Mouse (Mus musculus) cortical plate, adult 2 months (tissue): Measurements from ENCODE around the gene Bbs9. TPM values are rescaled to one million over a fixed set of nuclear protein-coding genes. Genes with fewer than 3 reads are reported as not detected.

Experiments
- H3K27ac ChIP-seq: fragments of 200-500 bp; 2 replicates; pipeline ENCODE4 v1.5.1; 2012; ENCODE audit warnings: low read length, control low read depth, inconsistent platforms; ENCODE audit not compliant: insufficient read depth
- H3K4me1 ChIP-seq: fragments of 200-500 bp; 2 replicates; pipeline ENCODE4 v1.6.1; 2011; ENCODE audit warnings: low read length; ENCODE audit not compliant: control insufficient read depth, insufficient read depth
- H3K4me3 ChIP-seq: fragments of 200-500 bp; 2 replicates; pipeline ENCODE4 v1.5.1; 2011; ENCODE audit warnings: mild to moderate bottlenecking, low read length, control low read depth; ENCODE audit not compliant: insufficient read depth
- CTCF ChIP-seq: fragments of 200-500 bp; IDR thresholded peaks from 2 replicates; pipeline ENCODE4 v1.5.1; 2011; ENCODE audit warnings: mild to moderate bottlenecking, control low read depth, low read length; ENCODE audit not compliant: insufficient read depth; ENCODE audit errors: extremely low read depth
- POLR2A ChIP-seq: fragments of 200-500 bp; IDR thresholded peaks from 2 replicates; pipeline ENCODE4 v1.6.1; 2011; ENCODE audit warnings: mild to moderate bottlenecking, low read length, control low read depth; ENCODE audit not compliant: insufficient read depth; ENCODE audit errors: extremely low read depth
- polyA plus RNA-seq: library from polyadenylated mRNA; depleted of rRNA; stranded (reverse); fragments of >200 nt; gene quantifications from 2 replicates; pipeline ENCODE4 v1.2.3, GENCODE M21; 2012

Gene Bbs9
- polyA plus RNA-seq, 1 experiment: 17.9 TPM

DNA sequence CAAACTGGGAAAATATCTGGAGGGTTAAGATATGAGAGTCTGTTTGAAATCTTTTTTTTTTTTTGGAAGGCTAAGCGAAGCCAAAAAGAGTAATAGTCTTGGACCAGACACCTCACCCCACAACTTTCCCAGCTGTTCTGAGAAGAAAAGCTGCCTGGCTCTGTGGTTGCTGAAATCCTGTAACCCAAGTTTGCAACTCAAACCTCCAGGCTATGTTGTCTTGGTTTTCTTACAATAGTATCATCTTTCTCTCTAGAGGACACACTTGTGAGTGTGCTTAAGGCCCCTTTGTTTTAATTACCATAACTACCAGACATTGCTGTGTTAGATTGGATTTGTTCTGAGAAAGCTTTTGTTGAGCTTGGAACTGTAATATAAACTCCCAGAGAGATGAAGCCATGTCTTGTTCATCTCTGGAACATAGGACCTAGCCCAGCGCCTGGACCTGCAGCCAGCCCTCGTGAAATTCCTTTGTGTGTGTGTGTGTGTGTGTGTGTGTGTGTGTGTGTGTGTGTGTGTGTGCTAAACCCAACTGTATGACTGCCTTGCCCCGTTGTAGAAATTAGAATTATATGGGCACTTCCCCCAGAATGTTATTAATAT, 290.2 kb downstream of the Bbs9 start:
- H3K4me3 ChIP-seq: no peak overlapping the region
- no peak for TF ChIP-seq POLR2A
- TF ChIP-seq CTCF: no peak
- no peaks in the 10 kb centered on the region for H3K4me1 ChIP-seq
- no peak overlapping the region for H3K27ac ChIP-seq

DNA sequence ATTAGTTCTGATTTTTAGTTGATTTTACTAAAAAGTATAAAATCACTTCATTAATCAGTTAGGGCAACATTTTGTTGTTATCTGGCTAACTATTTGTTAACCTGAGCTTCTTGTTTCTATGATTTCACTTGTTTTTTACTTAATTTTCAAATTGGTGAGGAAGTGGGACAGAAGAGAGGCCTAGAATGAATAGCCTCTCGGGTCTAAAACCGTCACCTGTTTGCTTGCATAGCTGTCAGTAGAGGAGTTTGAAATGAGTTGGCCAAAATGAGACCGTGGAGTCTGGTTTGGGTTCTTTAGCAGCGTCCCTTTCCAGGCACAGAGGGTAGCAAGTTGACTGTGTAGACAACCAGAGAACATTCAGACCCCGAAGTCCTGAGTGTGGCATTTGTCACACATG, 291.6 kb downstream of the Bbs9 start:
- no peak for TF ChIP-seq POLR2A
- no peak for TF ChIP-seq CTCF
- Histone ChIP-seq H3K4me3 (no peak overlapping the region), H3K27ac (no peak overlapping the region), H3K4me1 (no peaks in the 10 kb centered on the region)

DNA sequence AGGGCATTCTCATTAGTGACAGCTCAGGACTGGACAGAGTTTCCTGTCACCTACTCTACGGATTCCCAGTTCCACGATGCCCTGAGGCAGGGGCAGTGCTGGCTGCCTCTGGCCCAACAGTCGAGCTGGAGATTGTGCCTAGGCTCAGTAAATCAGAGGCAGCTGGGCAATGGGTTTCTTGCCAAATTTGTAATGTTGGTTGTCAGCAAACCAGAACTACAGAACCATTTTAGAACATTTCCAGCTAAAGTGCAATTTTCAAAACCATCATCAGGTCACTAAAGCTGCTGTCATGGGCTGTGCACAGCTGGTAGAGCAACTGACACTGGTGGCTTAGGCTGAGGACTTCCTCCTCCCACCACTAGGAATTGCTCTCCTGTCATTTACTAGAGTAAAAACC, 292.3 kb downstream of the Bbs9 start:
- TF ChIP-seq CTCF: no peak
- TF ChIP-seq POLR2A: no peak
- H3K4me1 ChIP-seq: no peaks in the 10 kb centered on the region
- no peak overlapping the region for H3K27ac ChIP-seq
- H3K4me3 ChIP-seq: no peak overlapping the region

DNA sequence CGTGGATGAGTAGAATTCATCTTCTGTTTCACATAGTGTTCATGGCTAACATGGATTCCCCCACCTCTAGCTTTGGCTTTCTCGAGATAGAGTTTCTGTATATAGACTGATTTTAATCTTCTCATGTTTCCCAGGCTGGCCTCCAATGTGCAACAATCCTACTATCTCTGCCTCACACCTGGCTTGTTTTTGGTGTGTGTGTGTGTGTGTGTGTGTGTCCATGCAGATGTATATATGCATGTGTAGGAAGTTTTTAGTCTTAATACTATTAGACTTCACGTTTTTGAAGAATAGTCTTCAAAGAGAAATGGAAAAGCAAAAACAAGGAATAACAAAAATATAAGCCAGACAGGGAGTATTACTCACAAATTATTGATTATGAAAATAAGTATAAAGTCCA, 296.3 kb downstream of the Bbs9 start:
- no peak overlapping the region for H3K4me3 ChIP-seq
- TF ChIP-seq POLR2A (no peak), CTCF (no peak)

DNA sequence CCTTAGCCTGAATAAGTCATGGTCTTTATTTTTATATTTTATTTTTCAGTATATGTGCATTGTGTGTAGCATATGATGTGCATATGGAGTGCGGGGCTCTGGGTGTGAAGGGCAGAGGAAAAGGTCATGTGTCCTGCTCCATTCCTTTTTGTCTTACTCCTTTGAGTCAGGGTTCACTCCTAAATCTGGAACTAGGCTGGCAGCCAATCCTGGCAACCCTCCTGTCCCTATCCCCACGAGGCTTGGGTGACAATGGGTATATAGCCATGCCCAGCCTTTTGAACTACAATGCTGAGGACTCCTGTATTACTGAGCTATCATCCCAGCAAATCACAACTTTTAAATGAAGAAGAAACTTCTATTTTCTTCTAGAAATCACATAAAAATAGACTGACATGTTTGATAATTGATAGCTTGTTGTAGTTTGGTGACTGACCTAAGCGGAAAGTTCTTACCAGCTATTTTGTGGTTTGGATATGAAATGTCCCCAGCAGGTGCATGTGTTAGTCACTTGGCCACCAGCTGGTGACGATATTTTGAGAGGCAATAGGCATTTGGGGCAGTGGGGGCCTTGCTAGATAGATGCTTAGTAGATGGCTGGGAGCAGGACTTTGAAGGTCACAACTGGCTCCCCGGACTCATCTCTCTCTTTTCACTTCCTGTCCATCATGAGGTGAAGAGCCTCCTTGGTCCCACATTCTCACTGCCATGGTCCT, 300.9 kb downstream of the Bbs9 start:
- TF ChIP-seq CTCF (no peak), POLR2A (no peak)
- peaks cover 1% of the 10 kb centered on the region for H3K4me1 ChIP-seq
- no peak overlapping the region for H3K4me3 ChIP-seq
- no peak overlapping the region for H3K27ac ChIP-seq

More for the DNA sequence above, 296.3 kb downstream of the Bbs9 start:
- H3K27ac ChIP-seq: no peak overlapping the region
- H3K4me1 ChIP-seq: peaks cover 1% of the 10 kb centered on the region

DNA sequence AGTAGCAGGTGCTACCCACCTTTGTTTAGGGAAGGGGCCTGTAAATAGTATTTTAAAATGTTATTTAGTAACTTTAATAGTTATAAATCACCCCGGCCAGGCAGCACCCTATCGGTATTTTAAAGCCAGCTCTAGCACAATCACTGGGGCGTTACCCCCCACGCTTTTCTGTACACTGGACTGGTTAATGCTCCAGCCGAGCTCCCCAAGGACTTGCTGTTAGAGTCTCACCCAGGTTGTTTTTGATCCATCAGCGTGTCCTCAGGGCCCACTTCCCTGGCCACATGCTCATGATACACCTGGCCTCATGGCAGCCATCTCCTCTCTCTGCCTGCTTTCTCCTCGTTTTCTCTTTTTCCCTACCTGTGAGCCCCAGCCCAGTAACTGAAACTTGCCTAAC, 301.9 kb downstream of the Bbs9 start:
- Histone ChIP-seq H3K4me3 (no peak overlapping the region), H3K27ac (no peak overlapping the region), H3K4me1 (peaks cover 1% of the 10 kb centered on the region)
- TF ChIP-seq POLR2A: no peak
- TF ChIP-seq CTCF: no peak

DNA sequence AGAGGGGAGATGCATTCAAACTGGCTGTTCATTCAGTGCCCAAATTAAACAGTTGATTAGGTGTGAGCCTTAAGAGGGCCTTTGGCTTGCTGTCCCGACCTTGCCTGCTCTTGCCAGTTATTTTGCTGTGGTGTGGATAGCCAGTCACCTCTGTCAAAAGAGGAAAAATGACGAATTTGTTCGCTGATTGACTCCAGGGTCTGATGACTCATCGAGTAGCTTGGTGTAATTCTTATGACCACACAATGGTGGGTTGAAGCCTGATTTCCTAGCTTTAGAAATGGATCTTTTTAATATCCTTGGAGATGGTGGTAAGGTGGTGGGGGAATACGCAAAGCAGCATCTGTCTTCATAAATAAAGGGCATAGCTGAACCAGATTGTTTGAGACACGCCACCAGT, 304.1 kb downstream of the Bbs9 start:
- Histone ChIP-seq H3K27ac (no peak overlapping the region), H3K4me1 (peaks cover 1% of the 10 kb centered on the region), H3K4me3 (no peak overlapping the region)
- TF ChIP-seq POLR2A: no peak
- no peak for TF ChIP-seq CTCF

DNA sequence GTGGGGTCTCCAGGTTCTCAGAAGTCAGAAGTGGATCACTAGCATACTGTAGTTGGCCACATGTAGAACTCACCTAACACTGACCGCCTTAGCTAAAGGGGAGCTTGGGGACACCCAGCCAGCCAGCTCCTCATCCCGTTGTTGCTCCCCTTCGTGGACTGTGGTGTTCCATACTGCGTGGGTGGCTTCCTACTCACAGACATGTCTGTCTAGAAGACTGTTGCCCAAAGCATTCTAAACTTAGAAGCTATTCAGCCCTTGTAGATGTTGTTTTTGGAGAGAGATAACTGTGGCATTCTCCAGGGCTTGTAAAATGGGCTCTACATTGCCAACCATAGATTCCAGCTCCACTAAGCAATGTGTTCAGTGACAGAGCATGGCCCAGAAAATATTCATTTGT, 310.5 kb downstream of the Bbs9 start:
- H3K27ac ChIP-seq: no peak overlapping the region
- no peaks in the 10 kb centered on the region; the same call in 1 of the 2 replicates for H3K4me1 ChIP-seq
- TF ChIP-seq CTCF (no peak), POLR2A (no peak)
- H3K4me3 ChIP-seq: no peak overlapping the region

DNA sequence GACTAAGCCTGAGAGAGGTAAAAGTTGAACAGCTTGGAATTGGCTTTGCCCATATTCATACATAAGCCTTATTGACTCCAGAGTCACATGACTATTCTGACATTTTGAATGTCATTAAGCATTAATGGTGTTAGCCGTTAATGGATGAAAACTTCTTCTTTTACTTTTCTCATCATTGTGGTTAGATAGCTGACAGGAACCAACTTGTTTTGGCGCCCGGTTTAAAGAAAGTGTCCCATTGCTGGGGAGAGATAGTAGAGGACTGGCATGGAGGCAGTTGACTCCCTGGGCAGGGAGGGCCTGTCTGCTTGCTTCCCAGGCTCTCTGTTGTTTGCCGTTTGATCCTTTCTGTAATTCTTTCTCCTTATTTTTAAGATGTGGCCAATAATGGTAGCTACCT, 312.9 kb downstream of the Bbs9 start:
- TF ChIP-seq CTCF (no peak), POLR2A (no peak)
- no peak overlapping the region for H3K4me3 ChIP-seq
- no peaks in the 10 kb centered on the region; the same call in 1 of the 2 replicates for H3K4me1 ChIP-seq
- H3K27ac ChIP-seq: no peak overlapping the region

DNA sequence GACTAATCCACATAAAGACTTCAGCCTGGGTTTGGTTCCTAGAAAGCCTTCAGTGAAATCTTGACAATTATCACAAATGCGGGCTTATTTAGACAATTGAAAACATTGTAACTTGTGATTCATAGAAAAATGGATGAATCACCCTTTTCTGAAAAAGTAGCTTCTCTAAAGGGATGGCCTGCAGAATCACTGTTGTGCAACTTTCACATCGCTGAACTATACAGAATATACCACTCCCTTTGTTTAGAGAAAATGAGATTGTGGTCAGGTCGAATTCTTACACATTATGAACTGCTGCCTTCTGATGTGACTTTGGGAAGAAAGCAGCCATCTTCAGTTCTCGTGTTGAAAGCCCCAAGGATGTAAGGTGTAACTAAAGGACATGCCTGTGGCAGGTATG, 313.3 kb downstream of the Bbs9 start:
- TF ChIP-seq POLR2A: no peak
- no peak for TF ChIP-seq CTCF
- Histone ChIP-seq H3K4me1 (no peaks in the 10 kb centered on the region; the same call in 1 of the 2 replicates), H3K4me3 (no peak overlapping the region), H3K27ac (no peak overlapping the region)
